Mouse (Mus musculus) layer of hippocampus, adult 2 months (tissue): ENCODE data around the gene Zscan20. TPM values are rescaled to one million over a fixed set of nuclear protein-coding genes. Genes with fewer than 3 reads are reported as not detected.
"Not testable (repeated sequence)": the region's sequence is repeated elsewhere in the genome, so short reads cannot be mapped to it uniquely, and the experiment has no call there.

ENCODE experiments used
- DNase-seq, 2 experiments: peaks; one replicate each; pipeline ENCODE4 v3.0.0; 2022; ENCODE audit warnings: low spot score in 2 of 2
- H3K27ac ChIP-seq: fragments of 200-600 bp; 2 replicates; pipeline ENCODE4 v1.8.1; 2022
- H3K4me3 ChIP-seq: fragments of 200-600 bp; 2 replicates; pipeline ENCODE4 v1.8.1; 2022; ENCODE audit warnings: mild to moderate bottlenecking
- CTCF ChIP-seq: fragments of 200-600 bp; conservative IDR thresholded peaks from 2 replicates; pipeline ENCODE4 v1.8.1; 2022; ENCODE audit warnings: antibody characterized with exemption, mild to moderate bottlenecking, moderate library complexity
- total RNA-seq, 2 experiments: library from RNA; stranded (reverse); gene quantifications; 2 replicates each; pipeline ENCODE4 v1.2.3; 2021

Gene Zscan20
- total RNA-seq, 2 experiments from 2014 or later: 8.3 to 10.6 TPM

DNA sequence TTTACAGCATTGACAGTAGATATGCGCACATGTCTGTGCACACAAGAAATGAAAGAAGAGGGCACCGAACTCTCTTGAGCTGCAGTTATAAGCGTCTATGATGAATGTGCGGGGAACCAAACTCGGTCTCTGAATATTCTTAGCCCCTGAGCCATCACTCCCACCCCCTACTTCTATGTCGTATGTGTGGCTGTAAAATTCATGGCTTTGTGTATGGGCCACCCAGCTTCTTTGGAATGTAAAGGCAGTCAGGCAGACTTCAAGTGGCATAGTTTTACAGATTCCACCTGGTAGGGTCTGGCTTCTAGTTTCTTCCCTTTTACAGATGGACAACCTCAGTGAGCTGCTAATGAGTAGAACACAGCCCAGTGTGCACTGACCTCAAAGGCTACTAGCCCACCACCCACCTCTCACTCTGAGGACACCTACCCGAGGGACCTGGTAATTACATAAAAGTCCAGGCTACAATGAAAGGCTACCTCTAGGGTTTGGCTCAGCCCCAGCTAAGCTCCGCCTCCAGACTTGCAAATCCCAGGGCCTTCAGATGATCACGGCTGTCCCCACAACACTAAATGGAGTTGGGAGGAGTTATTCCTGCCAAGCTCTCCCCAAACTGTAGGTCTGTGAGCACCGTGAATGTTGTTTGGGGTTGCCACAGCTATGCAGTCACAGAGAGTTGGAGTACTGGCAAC, 26.1 kb upstream of the Zscan20 start:
- no peak for DNase-seq
- no peak overlapping the region for H3K27ac ChIP-seq
- H3K4me3 ChIP-seq: no peak overlapping the region
- no peak for TF ChIP-seq CTCF

DNA sequence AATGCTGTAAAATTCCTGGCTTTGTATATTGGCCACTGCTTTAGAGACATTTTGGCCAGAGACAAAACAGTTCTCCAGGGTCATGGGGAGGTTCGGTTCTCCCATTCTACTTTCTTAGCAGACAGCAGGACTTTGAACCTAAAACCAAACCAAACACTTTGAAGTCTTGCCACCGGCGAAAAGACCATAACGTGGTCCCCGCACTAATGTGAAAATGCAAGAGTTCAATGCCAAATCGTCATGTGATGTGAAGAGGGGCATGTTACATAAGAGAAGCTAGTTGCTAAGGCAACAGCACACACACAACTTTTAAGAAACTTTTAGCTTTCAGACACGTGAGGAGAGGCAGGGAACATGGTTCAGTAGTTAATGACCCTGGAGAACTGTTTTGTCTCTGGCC, 25.6 kb upstream of the Zscan20 start:
- no peak overlapping the region for H3K27ac ChIP-seq
- no peak overlapping the region for H3K4me3 ChIP-seq
- DNase-seq: no peak
- TF ChIP-seq CTCF: no peak

DNA sequence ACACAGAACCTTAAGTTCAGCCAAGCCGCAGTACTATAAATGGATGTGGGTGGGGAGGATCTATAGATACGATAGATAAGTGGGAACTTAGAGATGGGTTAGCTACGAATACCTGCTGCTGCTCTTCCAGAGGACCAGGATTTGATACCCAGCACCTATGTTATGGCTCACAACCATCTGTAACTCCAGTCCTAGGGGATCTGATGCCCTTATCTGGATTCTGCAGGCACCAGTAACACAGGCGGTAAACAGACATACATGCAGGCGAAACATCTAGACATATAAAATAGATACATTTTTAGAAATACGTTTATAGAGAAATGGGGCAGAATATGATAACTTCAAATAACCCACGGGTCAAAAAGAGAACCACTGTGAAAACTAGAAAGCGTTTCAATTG, 11.2 kb upstream of the Zscan20 start:
- no peak overlapping the region for H3K27ac ChIP-seq
- no peak for DNase-seq
- no peak overlapping the region for H3K4me3 ChIP-seq
- TF ChIP-seq CTCF: no peak

DNA sequence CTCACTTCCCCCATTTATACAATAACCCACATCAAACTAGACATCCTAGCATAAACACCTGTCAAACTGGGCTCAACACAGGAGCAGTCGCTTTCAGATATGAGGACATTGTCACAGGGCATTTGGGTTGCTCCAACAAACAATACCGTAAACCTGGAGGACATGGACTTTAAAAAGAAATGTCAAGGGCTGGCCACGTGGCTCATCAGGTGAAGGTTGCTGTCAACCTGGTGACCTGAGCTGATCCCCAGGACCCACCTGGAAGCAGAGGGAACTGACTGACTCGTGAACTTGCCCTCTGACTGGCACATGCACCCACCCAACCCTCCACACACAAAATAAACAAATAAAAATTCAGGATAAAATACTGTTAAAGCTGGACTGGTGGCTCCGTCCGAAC, 10.7 kb upstream of the Zscan20 start:
- no peak for DNase-seq
- H3K27ac ChIP-seq: no peak overlapping the region
- TF ChIP-seq CTCF: no peak
- no peak overlapping the region for H3K4me3 ChIP-seq

DNA sequence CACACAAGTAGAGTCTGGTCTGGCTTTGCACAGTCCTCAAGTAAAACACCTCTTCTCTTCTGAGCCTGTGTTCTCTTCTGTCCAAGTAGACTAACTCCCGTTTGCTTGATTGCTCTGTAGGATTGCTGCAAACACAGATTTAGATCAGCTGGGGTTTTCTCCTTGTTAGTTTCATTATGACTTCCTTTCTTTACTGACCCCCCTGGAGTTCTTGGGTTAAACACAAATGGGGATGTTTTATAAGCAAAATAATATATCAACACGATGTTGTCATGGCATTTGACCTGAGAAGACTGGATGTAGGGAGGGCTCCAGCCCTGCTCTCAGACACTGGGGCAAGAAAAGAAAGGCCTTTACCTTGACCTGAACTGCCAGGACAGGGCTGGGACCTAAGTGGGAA, 9.1 kb upstream of the Zscan20 start:
- no peak for TF ChIP-seq CTCF
- Histone ChIP-seq H3K27ac (no peak overlapping the region), H3K4me3 (no peak overlapping the region)
- DNase-seq: no peak

DNA sequence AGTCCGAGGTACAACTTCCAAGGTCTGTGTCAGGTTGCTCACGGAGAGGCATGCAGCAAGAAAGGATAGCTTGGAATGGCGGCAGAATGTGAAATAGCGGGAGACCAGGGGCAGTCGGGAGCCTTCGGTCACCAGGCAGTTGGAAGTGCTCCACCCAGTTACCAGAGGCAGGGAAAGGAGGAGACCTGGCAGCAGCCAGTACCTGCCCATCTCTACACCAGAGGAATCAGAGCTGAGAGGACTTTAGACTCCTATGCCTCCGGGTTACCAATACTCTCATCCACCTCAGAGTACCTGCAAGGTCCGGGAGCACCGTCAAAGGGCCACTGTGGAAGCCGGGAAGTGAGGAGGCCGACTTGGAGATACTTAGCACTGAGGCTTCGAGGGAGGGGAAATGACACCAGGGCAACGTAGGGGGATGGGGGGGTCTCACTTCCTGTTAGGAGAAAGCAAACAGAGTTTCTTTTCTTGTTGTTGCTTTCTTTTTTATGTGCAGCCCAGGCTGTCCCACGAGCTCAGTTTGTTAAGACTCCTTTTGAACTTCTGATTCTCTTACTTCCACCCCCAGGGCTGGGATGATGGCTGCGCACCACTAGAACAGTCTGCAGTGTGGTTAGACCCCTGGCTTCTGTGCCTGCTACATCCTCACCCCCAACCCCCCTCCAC, 8.5 kb upstream of the Zscan20 start, which contains the start of gene Tlr12:
Gene Tlr12 (minus strand): TSS at position 374 of the 666 bp plus-strand sequence.
- DNase-seq: no peak
- Histone ChIP-seq H3K4me3 (no peak within 1 kb of the TSS), H3K27ac (no peak within 1 kb of the TSS; the same call in 1 of the 2 replicates)
- TF ChIP-seq CTCF: no peak

DNA sequence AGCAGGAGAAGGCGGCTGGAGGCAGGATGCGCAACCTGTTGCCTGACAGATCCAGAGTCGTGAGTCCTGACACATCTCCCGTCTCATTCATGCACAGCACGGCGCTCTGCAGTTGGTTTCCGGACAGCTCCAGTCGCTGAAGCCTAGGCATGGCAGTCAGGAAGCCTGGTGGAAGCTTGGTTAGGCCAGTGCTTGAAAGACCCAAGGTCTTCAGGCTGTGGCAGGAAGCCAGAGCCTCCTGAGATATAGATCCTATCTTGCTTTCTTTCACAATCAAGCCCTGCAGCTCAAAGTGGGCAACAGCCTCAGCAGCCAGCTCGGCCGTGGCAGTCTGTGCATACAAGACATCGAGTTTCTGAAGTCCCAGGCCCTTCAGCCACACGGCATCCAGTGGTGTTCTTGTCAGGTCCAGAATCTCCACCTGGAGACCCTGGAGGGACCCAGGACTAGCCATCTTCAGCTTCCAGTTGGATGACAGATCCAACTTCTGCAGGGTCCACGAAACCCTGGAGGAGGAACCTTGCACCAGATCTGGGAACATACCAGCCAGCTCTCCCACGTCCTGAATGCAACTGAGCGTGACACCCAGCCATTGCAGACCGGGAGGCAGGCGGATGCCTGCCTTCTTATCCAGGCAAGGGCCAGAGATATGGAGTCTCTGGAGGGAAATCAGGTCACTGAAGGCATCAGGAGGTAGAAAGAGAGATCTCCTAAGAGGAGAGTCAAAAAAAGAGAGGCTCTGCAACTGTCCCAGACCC, 7.6 kb upstream of the Zscan20 start:
- Histone ChIP-seq H3K27ac (no peak overlapping the region; the same call in 1 of the 2 replicates), H3K4me3 (no peak overlapping the region)
- no peak for DNase-seq
- no peak for TF ChIP-seq CTCF

DNA sequence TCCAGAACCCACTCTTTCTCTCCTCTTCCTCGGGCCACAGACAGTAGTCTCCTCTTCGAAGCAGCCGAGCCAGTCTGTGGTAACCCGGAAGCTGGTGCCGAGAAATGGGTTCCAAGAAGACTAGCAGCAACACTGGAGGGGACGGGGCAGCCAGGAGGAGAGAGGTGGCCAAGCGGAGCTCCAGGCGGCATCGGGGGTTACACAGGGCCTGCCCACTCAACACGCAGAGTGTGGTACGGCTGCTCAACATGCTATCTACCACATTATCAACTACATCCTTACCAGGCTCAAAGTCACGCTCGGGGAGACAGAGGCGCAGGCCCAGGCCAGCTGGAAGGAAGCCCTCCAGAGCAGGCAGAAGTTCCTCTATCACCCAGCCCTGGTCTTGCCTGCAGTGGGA, 5.9 kb upstream of the Zscan20 start:
- H3K4me3 ChIP-seq: no peak overlapping the region
- no peak for TF ChIP-seq CTCF
- no peak overlapping the region for H3K27ac ChIP-seq
- DNase-seq: no peak

DNA sequence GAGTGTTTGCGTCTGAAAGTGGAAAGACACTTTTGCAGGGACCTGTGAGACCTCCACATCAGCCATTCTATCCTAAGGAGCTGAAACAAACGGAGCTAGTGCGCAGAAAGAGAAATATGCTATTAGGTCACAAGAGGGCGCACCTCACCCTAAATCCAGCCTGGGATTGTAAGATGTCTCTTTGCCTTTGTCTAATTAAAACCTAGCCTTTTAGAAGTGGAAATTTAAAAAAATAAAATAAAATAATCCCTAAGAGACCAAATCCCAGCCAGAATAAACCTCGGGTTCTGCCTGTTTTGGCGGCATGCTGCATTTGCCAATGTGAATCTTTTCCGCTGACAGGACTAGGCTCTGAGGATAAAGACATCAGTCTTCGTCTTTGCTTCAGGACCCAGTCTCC, 3.4 kb upstream of the Zscan20 start:
- Histone ChIP-seq H3K27ac (no peak overlapping the region), H3K4me3 (no peak overlapping the region)
- peak in 1 of 2 experiments; percentile 57 for DNase-seq
- TF ChIP-seq CTCF: peak; percentile 89

DNA sequence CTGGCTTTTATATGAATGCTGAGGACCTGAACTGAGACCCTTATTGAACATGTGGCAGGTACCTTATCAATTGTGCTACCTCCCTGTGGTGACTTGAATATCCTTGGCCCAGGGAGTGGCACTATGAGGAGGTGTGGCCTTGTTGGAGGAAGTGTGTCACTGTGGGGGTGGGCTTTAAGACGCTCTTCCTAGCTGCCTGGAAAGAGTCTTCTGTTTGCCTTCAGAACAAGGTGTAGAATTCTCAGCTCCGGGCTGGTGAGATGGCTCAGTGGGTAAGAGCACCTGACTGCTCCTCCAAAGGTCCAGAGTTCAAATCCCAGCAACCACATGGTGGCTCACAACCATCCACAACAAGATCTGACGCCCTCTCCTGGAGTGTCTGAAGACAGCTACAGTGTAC, 1.8 kb upstream of the Zscan20 start:
- not testable (repeated sequence) for DNase-seq, H3K4me3 ChIP-seq, H3K27ac ChIP-seq

DNA sequence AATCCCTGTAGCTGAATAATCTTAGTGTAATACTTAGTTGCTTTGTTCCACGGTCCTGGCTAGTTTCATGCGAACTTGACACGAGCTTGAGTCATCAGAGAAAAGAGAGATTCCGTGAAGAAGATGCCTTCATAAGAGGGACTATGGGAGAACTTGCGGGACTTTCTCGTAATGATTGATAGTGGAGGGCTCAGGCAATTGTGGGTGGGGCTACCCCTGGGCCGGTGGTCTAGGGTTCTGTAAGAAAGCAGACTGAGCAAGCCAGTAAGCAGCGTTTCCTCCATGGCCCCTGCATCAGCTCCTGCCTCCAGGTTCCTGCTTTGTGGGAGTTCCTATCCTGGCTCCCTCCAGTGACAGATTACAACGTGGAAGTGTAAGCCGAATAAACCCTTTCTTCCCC, 808 bp upstream of the Zscan20 start:
- 0 out of 2 replicates have a peak overlapping the region, but pooled peaks have one; percentile 57 for H3K27ac ChIP-seq
- TF ChIP-seq CTCF: no peak
- H3K4me3 ChIP-seq: peak overlapping the region; percentile 66
- no peak for DNase-seq

DNA sequence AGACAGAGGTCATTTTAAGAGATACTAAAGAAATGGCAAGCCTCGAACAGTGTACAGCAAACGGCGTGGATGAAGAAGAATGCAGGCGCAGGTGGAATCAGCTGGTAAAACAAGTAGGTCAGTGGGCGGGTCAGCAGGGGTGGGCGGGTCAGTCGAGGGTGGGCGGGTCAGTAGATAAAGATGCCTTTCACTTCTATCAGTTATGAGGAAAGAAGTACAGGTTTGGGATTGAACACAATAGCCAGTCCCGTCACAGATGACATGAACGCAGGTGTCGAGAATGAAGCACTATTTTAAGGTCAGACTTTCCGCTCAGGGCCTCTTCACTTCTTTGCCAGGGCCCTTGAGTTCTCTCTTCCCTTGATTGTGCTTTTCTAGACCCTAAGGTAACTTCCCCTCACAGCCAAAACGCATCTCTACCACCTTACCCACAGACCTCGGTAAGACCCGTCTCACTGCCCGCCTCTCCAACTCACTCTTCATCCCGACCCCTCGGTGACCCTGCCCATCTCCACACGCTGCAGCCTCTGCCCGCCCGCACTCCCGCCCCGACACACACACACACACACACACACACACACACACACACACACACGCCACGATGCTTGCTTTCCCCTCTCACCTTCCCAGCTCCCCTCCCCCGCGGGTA, 498 bp downstream of the Zscan20 start:
- no peak for TF ChIP-seq CTCF
- Histone ChIP-seq H3K4me3 (peak overlapping the region; percentile 66), H3K27ac (peak overlapping the region; percentile 80)
- DNase-seq: no peak

DNA sequence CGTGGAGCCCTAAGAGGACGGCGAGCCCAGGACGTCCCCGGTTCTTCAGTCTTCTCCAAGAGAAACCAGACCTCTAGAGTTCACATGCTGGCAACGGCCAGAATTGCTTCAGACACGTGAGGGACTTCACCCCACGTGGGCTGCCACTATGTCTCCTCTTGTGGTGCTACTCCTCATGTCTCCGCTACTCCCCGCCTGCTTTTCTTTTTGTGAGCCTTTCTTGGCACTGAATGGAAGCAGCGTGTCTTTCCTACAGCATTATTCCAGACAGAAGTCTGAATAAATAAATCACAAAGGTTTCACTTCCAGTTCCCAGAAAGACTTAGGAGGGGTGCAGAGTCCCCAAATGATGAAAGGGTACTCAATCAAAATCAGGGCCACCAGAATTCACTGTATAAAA, 2.2 kb downstream of the Zscan20 start:
- H3K27ac ChIP-seq: peak overlapping the region; percentile 80
- H3K4me3 ChIP-seq: no peak overlapping the region
- TF ChIP-seq CTCF: no peak
- DNase-seq: no peak
